Mouse (Mus musculus): ENCODE measurements at regions not wholly inside any gene's neighbourhood (a gene's known extent, or its start where the extent isn't known, plus 50 kb on each side); places are given as distances from the start of the nearest gene placed in this dataset.

DNA sequence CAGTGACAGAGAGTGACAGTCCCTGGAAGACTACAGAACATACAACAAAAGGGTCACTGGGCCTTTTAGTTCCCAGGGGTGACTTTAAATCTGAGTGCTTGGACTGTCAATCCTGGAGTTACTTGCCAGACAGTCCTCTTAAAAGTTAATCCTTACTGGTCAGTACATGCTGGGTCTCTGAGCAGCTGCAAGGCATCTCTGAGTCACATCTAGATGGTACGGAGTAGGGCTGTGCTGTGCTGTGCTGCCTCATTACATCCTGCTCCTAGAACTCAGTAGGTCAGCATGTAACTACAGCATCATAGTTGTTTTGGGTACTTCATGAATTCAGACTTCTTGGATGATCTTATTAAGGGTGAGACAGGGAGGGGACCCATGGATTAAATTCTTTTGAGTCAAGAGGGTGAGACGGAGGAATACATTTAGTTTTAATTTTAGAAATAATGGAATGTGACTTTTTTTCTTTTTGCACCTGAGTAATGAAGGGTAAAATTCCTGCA is 220.8 kb downstream of the 1700064H15Rik start:
- no peaks in the 10 kb centered on the region for H3K4me1 ChIP-seq (ENCODE audit: control insufficient read depth in 1 of 2, insufficient read depth in 2 of 2, low read length in 2 of 2)
- DNase-seq (ENCODE audit: low read depth, low spot score): no peak
- H3K4me3 ChIP-seq (ENCODE audit: control insufficient read depth in 1 of 2, insufficient read depth in 1 of 2, low read depth in 2 of 2, low read length in 2 of 2): no peak overlapping the region
- no peak for TF ChIP-seq MAFK (IDR thresholded peaks at IDR 0.05; ENCODE audit: borderline replicate concordance, low read depth, low read length)
- TF ChIP-seq BHLHE40 (IDR thresholded peaks at IDR 0.05; ENCODE audit: borderline replicate concordance, low read depth, low read length): no peak
- no peak for TF ChIP-seq JUND (IDR thresholded peaks at IDR 0.05; ENCODE audit: low read depth, low read length)
- TF ChIP-seq USF1 (IDR thresholded peaks at IDR 0.05; ENCODE audit: low read depth, low read length): no peak
- no peak for TF ChIP-seq MAZ (IDR thresholded peaks at IDR 0.05; ENCODE audit: low read depth, low read length)
- TF ChIP-seq ZKSCAN1 (IDR thresholded peaks at IDR 0.05; ENCODE audit: low read depth, low read length): no peak
- TF ChIP-seq ZMIZ1 (IDR thresholded peaks at IDR 0.05; ENCODE audit: low read depth, low read length): no peak
- TF ChIP-seq EP300 (IDR thresholded peaks at IDR 0.05; ENCODE audit: low read depth in 1 of 2, low read length in 2 of 2): no peak
- no peak for TF ChIP-seq RAD21 (IDR thresholded peaks at IDR 0.05; ENCODE audit: low read depth, low read length)
- no peaks in the 10 kb centered on the region for H3K36me3 ChIP-seq (ENCODE audit: control insufficient read depth in 1 of 2, insufficient read depth in 2 of 2, low read length in 2 of 2)
- no peaks in the 10 kb centered on the region for H3K9me3 ChIP-seq (replicated peaks; ENCODE audit: insufficient read depth, low read length)
- H3K27ac ChIP-seq (ENCODE audit: control insufficient read depth, low read depth, low read length): no peak overlapping the region
- no peak overlapping the region for H3K9ac ChIP-seq (ENCODE audit: control insufficient read depth, low read depth, low read length, poor library complexity, severe bottlenecking)
- H3K79me2 ChIP-seq (ENCODE audit: control insufficient read depth, insufficient read depth, low read length, poor library complexity): no peaks in the 10 kb centered on the region
- no peaks in the 10 kb centered on the region; a peak in 1 of 4 replicates for H3K27me3 ChIP-seq (ENCODE audit: control insufficient read depth in 1 of 2, insufficient read depth in 2 of 2, low read length in 2 of 2)

GRCm38 (mm10) chr3:19406351-19407151 is 221.9 kb downstream of the 1700064H15Rik start:
- H3K79me2 ChIP-seq (ENCODE audit: control insufficient read depth, insufficient read depth, low read length, poor library complexity): no peaks in the 10 kb centered on the region
- no peaks in the 10 kb centered on the region; a peak in 1 of 4 replicates for H3K27me3 ChIP-seq (ENCODE audit: control insufficient read depth in 1 of 2, insufficient read depth in 2 of 2, low read length in 2 of 2)
- no peak overlapping the region for H3K27ac ChIP-seq (ENCODE audit: control insufficient read depth, low read depth, low read length)
- no peak overlapping the region for H3K4me3 ChIP-seq (ENCODE audit: control insufficient read depth in 1 of 2, insufficient read depth in 1 of 2, low read depth in 2 of 2, low read length in 2 of 2)
- no peaks in the 10 kb centered on the region for H3K4me1 ChIP-seq (ENCODE audit: control insufficient read depth in 1 of 2, insufficient read depth in 2 of 2, low read length in 2 of 2)
- no peak for DNase-seq (ENCODE audit: low read depth, low spot score)
- no peaks in the 10 kb centered on the region for H3K9me3 ChIP-seq (replicated peaks; ENCODE audit: insufficient read depth, low read length)
- TF ChIP-seq MXI1 (IDR thresholded peaks at IDR 0.05; ENCODE audit: low read depth, low read length): no peak
- TF ChIP-seq CHD2 (IDR thresholded peaks at IDR 0.05; ENCODE audit: low read length): no peak
- no peak for TF ChIP-seq USF2 (IDR thresholded peaks at IDR 0.05; ENCODE audit: borderline replicate concordance in 1 of 2, insufficient read depth in 1 of 2, low read depth in 1 of 2, low read length in 2 of 2)
- no peak for TF ChIP-seq E2F4 (IDR thresholded peaks at IDR 0.05; ENCODE audit: borderline replicate concordance, low read depth, low read length)
- no peak overlapping the region for H3K9ac ChIP-seq (ENCODE audit: control insufficient read depth, low read depth, low read length, poor library complexity, severe bottlenecking)
- H3K36me3 ChIP-seq (ENCODE audit: control insufficient read depth in 1 of 2, insufficient read depth in 2 of 2, low read length in 2 of 2): no peaks in the 10 kb centered on the region

DNA sequence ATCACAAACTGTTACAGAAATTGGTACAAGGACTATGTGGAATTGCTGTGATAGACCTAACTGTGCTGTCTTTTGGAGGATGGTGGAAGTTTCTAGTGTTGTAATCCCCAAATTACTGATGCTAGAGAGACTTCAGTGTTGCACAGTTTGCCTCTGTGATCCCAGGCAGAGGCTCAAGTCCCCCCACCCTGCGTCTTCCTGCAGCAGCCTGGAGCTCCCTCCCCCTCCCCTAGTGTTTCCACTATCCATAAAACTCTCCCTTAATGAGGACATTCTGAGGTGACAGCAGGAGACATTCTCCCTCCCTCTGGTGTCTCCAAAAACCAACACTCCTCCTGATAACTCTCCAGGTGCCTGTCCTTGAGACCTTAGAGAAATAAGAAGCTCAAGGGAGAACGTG is 242.8 kb downstream of the 1700064H15Rik start:
- no peaks in the 10 kb centered on the region for H3K27me3 ChIP-seq (ENCODE audit: control insufficient read depth in 1 of 2, insufficient read depth in 2 of 2, low read length in 2 of 2)
- H3K4me3 ChIP-seq (ENCODE audit: control insufficient read depth in 1 of 2, insufficient read depth in 1 of 2, low read depth in 2 of 2, low read length in 2 of 2): no peak overlapping the region
- H3K27ac ChIP-seq (ENCODE audit: control insufficient read depth, low read depth, low read length): no peak overlapping the region
- no peak for DNase-seq (ENCODE audit: low read depth, low spot score)
- no peaks in the 10 kb centered on the region for H3K9me3 ChIP-seq (replicated peaks; ENCODE audit: insufficient read depth, low read length)
- H3K79me2 ChIP-seq (ENCODE audit: control insufficient read depth, insufficient read depth, low read length, poor library complexity): no peaks in the 10 kb centered on the region
- no peak overlapping the region for H3K9ac ChIP-seq (ENCODE audit: control insufficient read depth, low read depth, low read length, poor library complexity, severe bottlenecking)
- no peaks in the 10 kb centered on the region for H3K4me1 ChIP-seq (ENCODE audit: control insufficient read depth in 1 of 2, insufficient read depth in 2 of 2, low read length in 2 of 2)
- TF ChIP-seq MAFK (IDR thresholded peaks at IDR 0.05; ENCODE audit: borderline replicate concordance, low read depth, low read length) (no peak), CTCF (IDR thresholded peaks at IDR 0.05 in 2 of 3, conservative IDR thresholded peaks at IDR 0.05 in 1 of 3; ENCODE audit: control insufficient read depth in 1 of 3, insufficient read depth in 1 of 3, low read depth in 2 of 3, low read length in 3 of 3, poor library complexity in 1 of 3, severe bottlenecking in 1 of 3) (no peak), ETS1 (IDR thresholded peaks at IDR 0.05; ENCODE audit: low read depth, low read length) (no peak), EP300 (IDR thresholded peaks at IDR 0.05; ENCODE audit: low read depth in 1 of 2, low read length in 2 of 2) (no peak), TAL1 (IDR thresholded peaks at IDR 0.05; ENCODE audit: low read length) (no peak), KAT2A (conservative IDR thresholded peaks at IDR 0.05; ENCODE audit: low read depth, low read length) (no peak), UBTF (IDR thresholded peaks at IDR 0.05; ENCODE audit: borderline replicate concordance, insufficient read depth, low read depth, low read length) (no peak), MXI1 (IDR thresholded peaks at IDR 0.05; ENCODE audit: low read depth, low read length) (no peak), E2F4 (IDR thresholded peaks at IDR 0.05; ENCODE audit: borderline replicate concordance, low read depth, low read length) (no peak), POLR2AphosphoS5 (IDR thresholded peaks at IDR 0.05; ENCODE audit: borderline replicate concordance, low read depth, low read length) (no peak)
- no peaks in the 10 kb centered on the region for H3K36me3 ChIP-seq (ENCODE audit: control insufficient read depth in 1 of 2, insufficient read depth in 2 of 2, low read length in 2 of 2)
